ENCODE assay signal across 18 mouse cellular contexts in the genomic region with DNA sequence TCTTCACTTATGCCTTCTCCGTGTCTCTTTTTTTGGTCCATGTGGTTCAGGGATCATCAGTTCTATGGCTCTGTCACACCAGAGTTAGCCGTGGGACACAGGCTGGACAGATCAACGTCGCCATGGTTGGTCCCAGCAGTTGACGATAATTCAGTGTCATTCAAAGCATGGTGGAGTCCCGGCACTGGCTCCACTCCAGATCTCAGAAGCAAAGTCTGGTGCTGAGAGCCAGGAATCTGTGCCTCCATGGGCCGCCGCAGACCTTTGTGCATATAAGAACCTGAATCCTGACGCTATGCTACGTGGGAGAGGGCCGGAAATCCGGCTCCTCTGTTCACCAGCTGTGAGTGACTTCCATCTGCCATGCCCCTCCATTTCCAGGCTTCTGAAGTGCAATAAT.
"Had no signal": no experiment of that assay in that cellular context is flagged by ENCODE, and none has a peak within 500 bp of the region (broad histone marks: within the 10 kb centered on the region; RNA-seq: fewer than 3 reads in every experiment).

No protein-coding gene starts in this region.

- ATAC-seq: midbrain, embryonic 16.5 days had no signal

- H3K27ac ChIP-seq: midbrain, embryonic 10.5 days; neural tube, embryonic 13.5 days; neural tube, embryonic 15.5 days had no signal

- H3K27me3 ChIP-seq: neural tube, embryonic 13.5 days; neural tube, embryonic 15.5 days had no signal

- H3K4me3 ChIP-seq: midbrain, embryonic 10.5 days; myocyte; neural tube, embryonic 13.5 days; neural tube, embryonic 15.5 days had no signal

- H3K4me2 ChIP-seq: lung, embryonic 14.5 days; neural tube, embryonic 13.5 days; neural tube, embryonic 15.5 days had no signal

- H3K9ac ChIP-seq: lung, embryonic 14.5 days; neural tube, embryonic 13.5 days; neural tube, embryonic 15.5 days had no signal

- DNase-seq: lung, adult 18-20 months; lung, embryonic 14.5 days; lung, postnatal 10 days; lung, postnatal 4 days; midbrain, embryonic 14.5 days; retina, postnatal 1 day; right cerebral cortex, adult 18-20 months; right cerebral cortex, postnatal 25 days; right cerebral cortex, postnatal 4 days; spleen, adult 18-20 months; thymus, adult 18-20 months; thymus, postnatal 14 days; thymus, postnatal 36 days had no signal

- H3K9me3 ChIP-seq: neural tube, embryonic 13.5 days; neural tube, embryonic 15.5 days had no signal

- H3K36me3 ChIP-seq: midbrain, embryonic 10.5 days; neural tube, embryonic 13.5 days; neural tube, embryonic 15.5 days had no signal
